Mouse (Mus musculus): ENCODE data around the gene Map3k1.

- TF ChIP-seq MAZ (IDR thresholded peaks at IDR 0.05; ENCODE audit: low read depth, low read length) (no peak), NELFE (IDR thresholded peaks at IDR 0.05; ENCODE audit: low read depth, low read length) (no peak)
These were observed 27.0 kb upstream of the Map3k1 start for GRCm38 (mm10) chr13:111835787-111836186.
